Mouse (Mus musculus) urinary bladder, adult 18-20 months (tissue): ENCODE measurements around the gene Tas2r124.

ENCODE experiments used
- DNase-seq, 2 experiments: peaks; one replicate each; pipeline ENCODE4 v3.0.0; 2022; ENCODE audit warnings: low spot score in 2 of 2, mixed read lengths in 2 of 2

Gene Tas2r124

DNA sequence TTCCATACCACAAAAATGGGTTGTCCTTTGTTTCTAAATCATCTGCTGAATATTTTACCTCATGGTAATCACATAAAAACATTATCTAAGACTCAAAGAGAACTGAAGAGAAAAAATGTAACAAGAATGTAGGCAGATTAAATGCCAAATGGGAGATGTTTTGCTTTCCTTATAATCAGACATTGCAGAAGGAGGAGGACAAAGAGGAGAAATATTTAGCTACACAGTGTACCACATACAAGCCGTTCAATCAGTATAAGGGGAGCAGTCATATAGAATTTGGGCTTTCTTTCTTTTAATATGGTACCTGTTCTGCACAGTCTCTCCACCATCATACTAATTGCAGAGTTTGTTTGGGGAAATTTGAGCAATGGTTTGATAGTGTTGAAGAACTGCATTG is at the start of gene Tas2r124:
TSS of gene Tas2r124 (plus strand) at position 301 of the 400 bp plus-strand sequence.
- no peak for DNase-seq

DNA sequence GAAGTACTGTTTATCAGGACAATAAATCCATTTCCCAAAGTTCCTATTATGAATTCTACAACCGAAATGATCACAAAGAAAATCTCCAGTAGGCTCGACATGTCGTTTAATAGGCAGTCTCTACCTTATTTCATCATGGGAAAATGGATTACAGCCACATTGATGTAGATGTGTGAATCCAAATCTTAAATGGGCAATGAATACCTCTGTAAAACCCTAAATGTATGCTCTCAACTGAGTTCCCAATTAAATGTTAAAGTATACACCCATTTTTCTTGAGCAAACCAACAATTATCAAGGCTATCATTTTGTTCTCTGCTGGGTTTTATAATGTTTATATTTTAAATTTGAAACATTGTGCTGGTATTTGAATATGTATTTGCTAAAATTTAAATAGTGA is 42.7 kb upstream of the Tas2r124 start, which contains the start of gene Tas2r122:
TSS of gene Tas2r122 (minus strand) at position 101 of the 400 bp plus-strand sequence.
- no peak for DNase-seq

DNA sequence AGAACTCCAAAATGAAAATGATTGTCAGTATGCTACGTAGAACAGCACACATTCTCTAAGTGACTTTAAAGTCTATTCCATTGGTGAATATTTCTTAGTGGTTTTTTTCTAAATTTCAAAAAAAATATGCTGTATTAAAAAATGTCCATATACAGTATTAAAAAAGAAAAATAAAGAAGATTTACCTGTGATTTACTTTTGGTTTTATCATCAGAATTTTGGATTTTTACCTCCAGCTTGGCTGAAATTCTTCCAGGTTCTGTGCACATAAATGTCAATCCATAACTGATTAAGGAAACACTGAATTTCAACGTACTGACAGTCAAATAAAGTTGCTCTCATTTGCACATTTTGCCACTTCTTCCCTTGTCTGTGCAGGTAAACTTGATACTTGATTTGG is 16.6 kb upstream of the Tas2r124 start, which contains the start of gene Tas2r115:
TSS of gene Tas2r115 (minus strand) at position 101 of the 400 bp plus-strand sequence.
- DNase-seq = no peak

DNA sequence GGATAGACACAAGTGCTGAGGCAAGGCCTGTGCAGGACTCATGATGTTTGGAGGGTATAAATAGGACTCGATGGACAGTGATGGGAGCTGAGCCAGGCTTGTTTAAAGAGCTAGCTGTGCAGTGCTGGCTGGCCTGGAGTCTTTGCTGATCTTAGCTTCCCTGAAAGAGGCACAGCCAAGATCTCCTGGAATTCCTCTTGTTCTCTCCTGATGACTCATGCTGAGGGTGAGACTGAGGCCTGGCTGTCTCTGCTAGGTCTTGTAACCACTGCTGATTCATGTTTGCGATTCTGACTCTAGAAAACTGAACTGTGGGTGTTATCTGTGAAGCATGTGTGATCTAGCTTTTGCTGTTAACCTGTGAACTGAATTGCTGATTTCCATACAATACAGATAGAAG is 4.3 kb upstream of the Tas2r124 start:
- DNase-seq = no peak

DNA sequence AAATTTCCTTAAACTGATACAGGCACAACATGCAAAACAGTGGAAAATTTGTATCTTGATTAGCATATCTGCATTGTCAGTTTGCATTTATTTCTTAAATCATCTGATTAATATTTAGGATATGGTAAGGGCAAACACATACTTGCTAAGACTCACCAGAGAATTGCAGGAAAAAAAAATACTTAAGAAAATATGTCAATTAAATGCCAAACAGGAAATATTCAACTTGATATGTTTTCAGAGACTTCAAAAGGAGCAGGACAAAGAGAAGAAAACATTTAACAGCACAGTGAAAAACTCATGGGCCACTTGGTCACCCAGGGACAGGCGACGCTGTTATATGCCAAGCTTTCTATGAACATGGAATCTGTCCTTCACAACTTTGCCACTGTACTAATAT is 7.3 kb downstream of the Tas2r124 start, which contains the start of gene Tas2r102:
TSS of gene Tas2r102 (plus strand) at position 301 of the 400 bp plus-strand sequence.
- no peak for DNase-seq

DNA sequence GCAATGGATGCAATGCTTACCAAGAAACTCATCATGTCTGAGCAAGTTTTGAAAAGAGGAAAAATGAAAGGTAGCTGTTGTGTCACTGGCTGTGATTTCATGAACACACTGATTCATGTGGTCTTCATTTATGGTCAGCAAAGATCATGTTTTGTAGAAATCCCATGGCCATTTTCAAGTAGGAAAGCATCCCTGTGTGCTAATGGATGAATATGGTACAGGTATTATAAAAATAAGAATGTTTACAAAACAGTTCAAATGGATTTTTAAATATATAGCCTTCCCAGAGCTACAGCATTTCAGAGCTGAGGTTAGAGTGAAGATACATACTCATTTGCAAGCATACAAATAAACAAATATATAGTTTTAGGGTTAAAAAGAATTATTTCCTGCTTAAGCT is 23.5 kb downstream of the Tas2r124 start, which contains the start of gene Tas2r136:
TSS of gene Tas2r136 (minus strand) at position 101 of the 400 bp plus-strand sequence.
- DNase-seq = no peak

DNA sequence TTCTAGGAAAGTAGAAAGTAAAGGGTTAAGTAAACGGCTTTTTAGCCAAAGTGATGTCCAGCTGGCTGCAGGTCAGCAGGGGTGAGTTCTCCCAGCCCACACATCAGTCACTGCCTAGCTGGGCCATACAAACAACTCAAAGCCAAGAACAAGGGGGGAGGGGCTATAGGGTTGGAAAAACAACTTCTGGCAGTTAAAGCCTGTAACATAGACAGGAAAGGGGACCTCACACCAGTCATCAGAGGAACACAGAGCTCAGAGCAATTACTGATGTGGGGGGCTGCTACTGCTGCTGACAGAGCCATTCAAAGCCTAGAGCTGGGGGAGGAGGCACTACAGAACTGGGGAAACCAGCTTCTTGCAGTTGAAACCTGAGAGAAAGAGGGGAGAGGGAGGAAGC is 40.9 kb downstream of the Tas2r124 start:
- DNase-seq = no peak

DNA sequence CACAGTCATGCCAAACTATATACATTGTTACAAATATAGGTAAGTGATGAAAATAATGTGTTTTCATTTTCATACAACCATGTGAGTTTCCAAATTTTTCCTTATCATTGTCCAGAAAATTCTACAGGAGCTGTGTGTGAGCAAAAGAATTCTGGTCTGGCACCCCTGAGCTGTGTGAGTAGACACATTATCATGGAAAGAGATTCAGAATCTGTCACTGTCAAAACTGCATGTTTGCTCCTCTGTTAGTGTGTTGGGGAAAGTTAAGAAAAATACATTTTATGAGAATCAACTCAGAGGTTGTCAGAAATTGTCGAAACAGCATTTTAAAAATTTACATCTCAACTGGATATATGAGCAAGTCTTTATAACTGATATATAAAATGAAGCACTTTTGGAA is 48.0 kb downstream of the Tas2r124 start, which contains the start of gene Tas2r117:
TSS of gene Tas2r117 (plus strand) at position 301 of the 400 bp plus-strand sequence.
- DNase-seq = no peak
